Mouse (Mus musculus) MEL (cell line): ENCODE data around the gene Farp2. TPM values are rescaled to one million over a fixed set of nuclear protein-coding genes. Genes with fewer than 3 reads are reported as not detected.

ENCODE experiments used
- DNase-seq: peaks from one replicate; pipeline ENCODE4 v3.0.0; 2011; ENCODE audit warnings: low read depth, low spot score
- H3K27ac ChIP-seq: 2 replicates; pipeline ENCODE4 v1.5.1; 2012; ENCODE audit warnings: low read depth, mild to moderate bottlenecking, control low read depth, low read length, moderate library complexity; ENCODE audit not compliant: control insufficient read depth
- H3K27me3 ChIP-seq, 2 experiments: fragments of 150-350 bp in 1 of 2; sonication (generic) in 1 of 2; 2 replicates each; pipeline ENCODE4 v1.6.1; 2012; ENCODE audit warnings: low read length in 2 of 2, mild to moderate bottlenecking in 2 of 2, improper control_type of control experiment in 1 of 2, moderate library complexity in 1 of 2; ENCODE audit not compliant: insufficient read depth in 2 of 2, control insufficient read depth in 1 of 2
- H3K36me3 ChIP-seq, 2 experiments: 2 replicates each; pipeline ENCODE4 v1.6.1; 2012 to 2014; ENCODE audit warnings: low read length in 2 of 2, improper control_type of control experiment in 1 of 2, inconsistent platforms in 1 of 2, mild to moderate bottlenecking in 1 of 2; ENCODE audit not compliant: insufficient read depth in 2 of 2, control insufficient read depth in 1 of 2
- H3K4me1 ChIP-seq, 2 experiments: fragments of 150-350 bp in 1 of 2; sonication (generic) in 1 of 2; 2 replicates each; pipeline ENCODE4 v1.6.1; 2012; ENCODE audit warnings: low read length in 2 of 2, improper control_type of control experiment in 1 of 2, mild to moderate bottlenecking in 1 of 2; ENCODE audit not compliant: insufficient read depth in 2 of 2, control insufficient read depth in 1 of 2
- H3K4me3 ChIP-seq, 2 experiments: fragments of 150-350 bp in 1 of 2; sonication (generic) in 1 of 2; 2 replicates each; pipeline ENCODE4 v1.5.1; 2012; ENCODE audit warnings: low read depth in 2 of 2, low read length in 2 of 2, mild to moderate bottlenecking in 2 of 2, moderate library complexity in 2 of 2, control low read depth in 1 of 2, improper control_type of control experiment in 1 of 2; ENCODE audit not compliant: control insufficient read depth in 1 of 2, insufficient read depth in 1 of 2
- H3K79me2 ChIP-seq: 2 replicates; pipeline ENCODE4 v1.6.1; 2012; ENCODE audit warnings: mild to moderate bottlenecking, low read length, moderate library complexity; ENCODE audit not compliant: control insufficient read depth, poor library complexity, insufficient read depth
- H3K9ac ChIP-seq: 2 replicates; pipeline ENCODE4 v1.6.1; 2012; ENCODE audit warnings: low read depth, mild to moderate bottlenecking, control low read depth, low read length, moderate library complexity; ENCODE audit not compliant: control insufficient read depth, poor library complexity, severe bottlenecking
- H3K9me3 ChIP-seq: fragments of 150-350 bp; sonication (generic); replicated peaks from 2 replicates; pipeline ENCODE4 v1.6.1; 2012; ENCODE audit warnings: mild to moderate bottlenecking, low read length, improper control_type of control experiment, moderate library complexity; ENCODE audit not compliant: insufficient read depth
- BHLHE40 ChIP-seq: IDR thresholded peaks from 2 replicates; pipeline ENCODE4 v1.6.1; 2012; ENCODE audit warnings: low read depth, mild to moderate bottlenecking, inconsistent platforms, low read length, improper control_type of control experiment, borderline replicate concordance
- CHD1 ChIP-seq: IDR thresholded peaks from 2 replicates; pipeline ENCODE4 v1.6.1; 2012; ENCODE audit warnings: low read depth, mild to moderate bottlenecking, inconsistent platforms, low read length, improper control_type of control experiment
- CHD2 ChIP-seq: IDR thresholded peaks from 2 replicates; pipeline ENCODE4 v1.6.1; 2011; ENCODE audit warnings: low read length, improper control_type of control experiment
- E2F4 ChIP-seq: IDR thresholded peaks from 2 replicates; pipeline ENCODE4 v1.6.1; 2011; ENCODE audit warnings: low read depth, low read length, improper control_type of control experiment, borderline replicate concordance
- ELF1 ChIP-seq: IDR thresholded peaks from 2 replicates; pipeline ENCODE4 v1.6.1; 2014; ENCODE audit warnings: low read depth, mild to moderate bottlenecking, inconsistent platforms, low read length, improper control_type of control experiment, moderate library complexity
- EP300 ChIP-seq, 2 experiments: IDR thresholded peaks; 2 replicates each; pipeline ENCODE4 v1.6.1; 2011; ENCODE audit warnings: improper control_type of control experiment in 2 of 2, low read length in 2 of 2, low read depth in 1 of 2, mild to moderate bottlenecking in 1 of 2
- ETS1 ChIP-seq: IDR thresholded peaks from 2 replicates; pipeline ENCODE4 v1.6.1; 2012; ENCODE audit warnings: low read depth, mild to moderate bottlenecking, inconsistent platforms, low read length, improper control_type of control experiment, moderate library complexity
- GABPA ChIP-seq: IDR thresholded peaks from 2 replicates; pipeline ENCODE4 v1.6.1; 2012; ENCODE audit warnings: low read depth, mild to moderate bottlenecking, inconsistent platforms, low read length, improper control_type of control experiment, moderate library complexity
- GATA1 ChIP-seq: IDR thresholded peaks from 2 replicates; pipeline ENCODE4 v1.6.1; 2011; ENCODE audit warnings: low read depth, low read length, improper control_type of control experiment
- HCFC1 ChIP-seq: IDR thresholded peaks from 2 replicates; pipeline ENCODE4 v1.6.1; 2012; ENCODE audit warnings: low read depth, mild to moderate bottlenecking, inconsistent platforms, low read length, improper control_type of control experiment, moderate library complexity
- JUND ChIP-seq: IDR thresholded peaks from 2 replicates; pipeline ENCODE4 v1.6.1; 2011; ENCODE audit warnings: low read depth, mild to moderate bottlenecking, improper control_type of control experiment, low read length
- MAFK ChIP-seq: IDR thresholded peaks from 2 replicates; pipeline ENCODE4 v1.6.1; 2011; ENCODE audit warnings: low read depth, mild to moderate bottlenecking, low read length, improper control_type of control experiment, borderline replicate concordance
- MAX ChIP-seq: IDR thresholded peaks from 2 replicates; pipeline ENCODE4 v1.6.1; 2011; ENCODE audit warnings: low read length, improper control_type of control experiment
- MAZ ChIP-seq: IDR thresholded peaks from 2 replicates; pipeline ENCODE4 v1.6.1; 2012; ENCODE audit warnings: low read depth, mild to moderate bottlenecking, inconsistent platforms, low read length, improper control_type of control experiment
- MXI1 ChIP-seq: IDR thresholded peaks from 2 replicates; pipeline ENCODE4 v1.6.1; 2011; ENCODE audit warnings: mild to moderate bottlenecking, low read depth, low read length, improper control_type of control experiment
- MYB ChIP-seq: IDR thresholded peaks from 2 replicates; pipeline ENCODE4 v1.6.1; 2011; ENCODE audit warnings: mild to moderate bottlenecking, low read depth, low read length, improper control_type of control experiment
- NELFE ChIP-seq: IDR thresholded peaks from 2 replicates; pipeline ENCODE4 v1.6.1; 2011; ENCODE audit warnings: low read depth, low read length, improper control_type of control experiment
- POLR2A ChIP-seq, 2 experiments: IDR thresholded peaks; 2 replicates each; pipeline ENCODE4 v1.6.1; 2011 to 2012; ENCODE audit warnings: low read length in 2 of 2, mild to moderate bottlenecking in 2 of 2, control low read depth in 1 of 2, improper control_type of control experiment in 1 of 2, low read depth in 1 of 2, moderate library complexity in 1 of 2; ENCODE audit not compliant: control insufficient read depth in 1 of 2, insufficient read depth in 1 of 2, poor library complexity in 1 of 2
- POLR2AphosphoS5 ChIP-seq: IDR thresholded peaks from 2 replicates; pipeline ENCODE4 v1.6.1; 2012; ENCODE audit warnings: low read depth, borderline replicate concordance, mild to moderate bottlenecking, inconsistent platforms, low read length, moderate library complexity, mixed read lengths
- RCOR1 ChIP-seq: IDR thresholded peaks from 2 replicates; pipeline ENCODE4 v1.6.1; 2012; ENCODE audit warnings: low read depth, mild to moderate bottlenecking, inconsistent platforms, low read length, improper control_type of control experiment
- SIN3A ChIP-seq: IDR thresholded peaks from 2 replicates; pipeline ENCODE4 v1.6.1; 2012; ENCODE audit warnings: low read length, improper control_type of control experiment, inconsistent platforms
- TBP ChIP-seq: IDR thresholded peaks from 2 replicates; pipeline ENCODE4 v1.8.0; 2011; ENCODE audit warnings: low read depth, low read length, improper control_type of control experiment
- TCF12 ChIP-seq: IDR thresholded peaks from 2 replicates; pipeline ENCODE4 v1.6.1; 2014; ENCODE audit warnings: low read depth, mild to moderate bottlenecking, inconsistent platforms, low read length, improper control_type of control experiment, moderate library complexity
- UBTF ChIP-seq: IDR thresholded peaks from 2 replicates; pipeline ENCODE4 v1.6.1; 2012; ENCODE audit warnings: low read depth, mild to moderate bottlenecking, inconsistent platforms, low read length, improper control_type of control experiment, moderate library complexity, borderline replicate concordance; ENCODE audit not compliant: insufficient read depth
- USF2 ChIP-seq, 2 experiments: IDR thresholded peaks; 2 replicates each; pipeline ENCODE4 v1.6.1; 2011 to 2012; ENCODE audit warnings: improper control_type of control experiment in 2 of 2, low read length in 2 of 2, borderline replicate concordance in 1 of 2, inconsistent platforms in 1 of 2, low read depth in 1 of 2, mild to moderate bottlenecking in 1 of 2; ENCODE audit not compliant: insufficient read depth in 1 of 2
- polyA plus RNA-seq, 2 experiments: library from polyadenylated mRNA; stranded (reverse) in 1 of 2; unstranded in 1 of 2; fragments of >175 nt in 1 of 2; fragments of >200 nt in 1 of 2; gene quantifications; 2 replicates each; pipeline versions ENCODE4 v1.2.1 to v1.2.4; 2012; ENCODE audit warnings: low replicate concordance in 2 of 2, low read depth in 1 of 2; ENCODE audit not compliant: insufficient read length in 2 of 2, insufficient read depth in 1 of 2, missing spikeins in 1 of 2
- total RNA-seq: library from RNA; depleted of rRNA; stranded (reverse); fragments of 300-350 nt; gene quantifications from 2 replicates; pipeline ENCODE4 v1.2.3, GENCODE M21; 2012

Gene Farp2
- total and polyA plus RNA-seq, 3 experiments: 9.7 to 12.0 TPM; not detected in 1

DNA sequence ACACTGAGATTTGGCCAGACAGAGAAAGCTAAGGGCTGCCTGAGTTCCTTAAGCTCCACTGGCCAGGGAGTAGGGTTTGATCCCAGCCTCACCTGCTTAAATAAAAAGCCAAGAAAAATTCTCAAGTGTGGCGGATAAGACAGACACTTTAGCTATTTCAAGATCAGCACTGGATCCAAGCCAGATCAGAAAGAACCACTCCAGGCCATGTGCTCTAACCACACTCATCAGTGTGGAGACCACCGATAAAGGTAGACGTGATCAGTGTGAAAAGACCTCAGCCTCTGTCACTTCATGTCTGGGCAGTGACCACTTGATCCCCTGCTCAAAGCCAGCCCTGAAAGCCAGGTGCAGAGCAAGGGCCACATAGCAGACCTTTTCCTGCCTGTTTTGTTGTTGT, 120.8 kb downstream of the Farp2 start (continued):
- TF ChIP-seq USF2 (IDR thresholded peaks at IDR 0.05; ENCODE audit: borderline replicate concordance in 1 of 2, insufficient read depth in 1 of 2, low read depth in 1 of 2, low read length in 2 of 2) (0 out of 4 replicates have a peak, but pooled peaks of 1 of the 2 experiments have one; percentile 26), MXI1 (peak; percentile 85), CHD2 (no peak), RCOR1 (peak; percentile 73), NELFE (no peak)

DNA sequence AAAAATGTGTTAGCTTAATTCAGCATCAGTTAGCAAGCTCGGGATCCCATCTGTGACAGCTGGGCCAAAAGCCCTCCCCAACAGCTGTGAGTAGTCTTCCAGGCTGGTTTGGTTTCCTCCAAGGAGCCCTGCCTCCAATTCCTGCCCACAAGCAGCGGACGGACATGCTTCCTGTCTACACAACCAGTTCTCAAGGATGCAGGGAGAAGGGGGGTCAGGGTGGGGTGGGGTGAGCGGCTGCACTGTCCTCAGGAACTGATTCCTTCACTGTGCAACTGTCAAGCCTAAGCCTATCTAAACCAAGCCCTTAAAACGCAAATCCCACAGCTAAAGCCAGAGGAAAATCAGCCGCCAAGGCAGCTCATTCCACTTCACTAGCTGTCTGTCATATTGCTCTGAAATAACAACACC, 122.6 kb downstream of the Farp2 start:
- Histone ChIP-seq H3K4me3 (peak overlapping the region; percentile 74 to 96), H3K9me3 (no peaks in the 10 kb centered on the region), H3K27me3 (no peaks in the 10 kb centered on the region), H3K36me3 (peaks cover 3 to 47% of the 10 kb centered on the region in 2 experiments; a peak in 3 of 4 replicates), H3K27ac (peak overlapping the region; percentile 52), H3K79me2 (peaks cover 35% of the 10 kb centered on the region), H3K9ac (peak overlapping the region; percentile 89), H3K4me1 (peaks cover 43 to 44% of the 10 kb centered on the region in 2 experiments)
- TF ChIP-seq SIN3A (peak; percentile 32; the same call in 1 of the 2 replicates), TCF12 (no peak), ETS1 (peak; percentile 58; the same call in 1 of the 2 replicates), UBTF (no peak), TBP (no peak), ELF1 (0 out of 2 replicates have a peak, but pooled peaks have one; percentile 14), EP300 (IDR thresholded peaks at IDR 0.05; ENCODE audit: low read depth in 1 of 2, low read length in 2 of 2) (no peak; a peak in 1 of 4 replicates), GABPA (no peak), MAFK (no peak)
- peak; percentile 48 for DNase-seq

DNA sequence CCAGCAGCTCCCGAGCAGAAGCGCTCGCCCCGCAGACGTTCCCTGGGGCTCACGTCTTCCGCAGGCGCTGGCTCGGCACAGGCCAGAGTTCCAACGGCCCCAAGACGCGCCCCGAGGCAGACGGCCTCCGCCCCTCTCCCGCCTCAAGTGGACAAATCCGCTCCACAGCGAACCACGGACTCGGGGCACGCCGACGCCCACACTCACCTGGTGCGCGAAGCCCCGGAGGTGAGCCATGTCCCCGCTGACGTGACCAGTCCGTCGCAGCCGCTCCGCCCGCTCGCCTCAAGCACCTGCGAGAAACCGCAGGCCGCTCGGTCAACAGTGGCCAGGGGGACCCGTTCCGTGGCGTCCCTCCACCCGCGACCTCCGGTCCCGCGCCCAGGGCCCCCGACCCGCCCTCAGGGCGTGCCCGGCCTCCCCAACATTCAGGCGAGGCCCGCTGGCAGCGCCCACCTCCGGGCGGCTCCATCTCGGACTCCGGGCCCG, 123.3 kb downstream of the Farp2 start:
- Histone ChIP-seq H3K9me3 (no peaks in the 10 kb centered on the region), H3K4me3 (peak overlapping the region; percentile 74 to 96), H3K36me3 (peaks cover 3 to 46% of the 10 kb centered on the region in 2 experiments; a peak in 3 of 4 replicates), H3K4me1 (peaks cover 43 to 44% of the 10 kb centered on the region in 2 experiments)
- TF ChIP-seq TCF12: no peak
- no peak for TF ChIP-seq BHLHE40
- no peak for TF ChIP-seq E2F4
- TF ChIP-seq MAZ: no peak
- no peak for TF ChIP-seq USF2 (IDR thresholded peaks at IDR 0.05; ENCODE audit: borderline replicate concordance in 1 of 2, insufficient read depth in 1 of 2, low read depth in 1 of 2, low read length in 2 of 2)
- TF ChIP-seq CHD1: peak; percentile 87; the same call in 1 of the 2 replicates
- no peak for TF ChIP-seq MYB
- TF ChIP-seq EP300 (IDR thresholded peaks at IDR 0.05; ENCODE audit: low read depth in 1 of 2, low read length in 2 of 2): peak in 1 of 2 experiments; percentile 34; a peak in 1 of 4 replicates
- TF ChIP-seq MAFK: no peak
- no peak for TF ChIP-seq POLR2AphosphoS5
- TF ChIP-seq HCFC1: no peak
- TF ChIP-seq POLR2A (IDR thresholded peaks at IDR 0.05; ENCODE audit: control insufficient read depth in 1 of 2, insufficient read depth in 1 of 2, low read depth in 1 of 2, low read length in 2 of 2, poor library complexity in 1 of 2): peak in 1 of 2 experiments; percentile 64; a peak in 1 of 4 replicates
- TF ChIP-seq MAX: peak; percentile 66
- no peak for TF ChIP-seq GATA1
- TF ChIP-seq JUND: no peak
- TF ChIP-seq, all 39 proteins: peak for 4
- Histone ChIP-seq H3K9ac (peak overlapping the region; percentile 89), H3K27ac (peak overlapping the region; percentile 52), H3K27me3 (no peaks in the 10 kb centered on the region), H3K79me2 (peaks cover 32% of the 10 kb centered on the region)
- peak; percentile 69 for DNase-seq
